Mouse (Mus musculus) spleen, adult 2 months (tissue): ENCODE measurements around the gene Smtnl2.

Experiments used
- CTCF ChIP-seq: fragments of 200-500 bp; IDR thresholded peaks from 2 replicates; pipeline ENCODE4 v1.5.1; 2011; ENCODE audit warnings: mild to moderate bottlenecking, inconsistent platforms; ENCODE audit not compliant: insufficient read depth, insufficient read length, insufficient replicate concordance; ENCODE audit errors: extremely low read depth
- POLR2A ChIP-seq: fragments of 200-500 bp; IDR thresholded peaks from 2 replicates; pipeline ENCODE4 v1.6.1; 2011; ENCODE audit warnings: low read depth, low read length, inconsistent platforms

GRCm38 (mm10) chr11:72363523-72364240 is 47.8 kb downstream of the Smtnl2 start:
- no peak for TF ChIP-seq CTCF
- no peak for TF ChIP-seq POLR2A
